Mouse (Mus musculus): ENCODE measurements around the gene Fabp7.

The Fabp7 gene

GRCm38 (mm10) chr10:57807754-57808153 is 23.1 kb downstream of the Fabp7 start:
- DNase-seq (ENCODE audit: low spot score) = no peak

- DNase-seq (ENCODE audit: low spot score) = no peak
These were observed 27.6 kb downstream of the Fabp7 start for GRCm38 (mm10) chr10:57812161-57812856.

GRCm38 (mm10) chr10:57814295-57814694 is 29.6 kb downstream of the Fabp7 start:
- no peak for DNase-seq (ENCODE audit: low spot score)

DNA sequence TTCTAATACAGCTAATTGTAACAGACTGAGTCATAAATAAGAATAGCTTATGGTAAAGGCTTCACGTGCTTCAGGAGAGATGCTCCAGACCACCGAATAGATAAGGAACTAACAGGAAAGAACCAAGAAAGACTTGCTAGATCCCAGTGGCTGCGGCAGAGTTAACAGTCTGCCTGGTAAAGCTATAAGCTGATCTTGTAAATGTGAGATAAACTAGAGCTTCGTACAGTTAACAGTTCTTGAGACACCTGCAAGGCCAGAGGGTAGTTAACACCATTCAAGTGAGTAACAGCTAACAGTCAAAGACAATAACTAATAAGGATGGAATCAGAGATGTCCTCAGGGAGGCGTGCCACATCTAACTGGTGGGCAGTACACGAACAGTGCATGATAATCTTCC is 31.2 kb downstream of the Fabp7 start:
- no peak for DNase-seq (ENCODE audit: low spot score)

GRCm38 (mm10) chr10:57819209-57819608 is 34.5 kb downstream of the Fabp7 start:
- DNase-seq (ENCODE audit: low spot score) = no peak

GRCm38 (mm10) chr10:57822473-57822872 is 37.8 kb downstream of the Fabp7 start:
- no peak for DNase-seq (ENCODE audit: low spot score)

DNA sequence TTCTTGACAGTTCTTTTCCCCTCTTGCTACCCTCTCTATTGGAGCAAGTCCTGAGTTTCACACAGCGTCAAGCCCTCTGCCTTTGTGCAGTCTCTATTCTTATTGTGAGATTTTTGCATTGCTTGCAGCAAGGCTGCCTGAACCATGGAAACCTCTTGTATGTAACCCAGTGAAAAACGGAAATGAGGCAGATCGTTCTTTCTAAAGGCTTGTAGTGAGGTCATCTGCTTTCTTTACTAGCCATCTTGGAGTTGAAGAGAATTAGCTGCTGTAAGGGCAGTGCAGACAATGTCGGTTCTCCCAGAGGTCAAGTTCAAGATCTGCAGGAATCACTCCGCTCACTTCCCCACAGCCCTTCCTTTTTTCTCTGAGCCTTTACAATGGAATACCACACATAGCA is 44.0 kb downstream of the Fabp7 start:
- DNase-seq (ENCODE audit: low spot score) = no peak

DNA sequence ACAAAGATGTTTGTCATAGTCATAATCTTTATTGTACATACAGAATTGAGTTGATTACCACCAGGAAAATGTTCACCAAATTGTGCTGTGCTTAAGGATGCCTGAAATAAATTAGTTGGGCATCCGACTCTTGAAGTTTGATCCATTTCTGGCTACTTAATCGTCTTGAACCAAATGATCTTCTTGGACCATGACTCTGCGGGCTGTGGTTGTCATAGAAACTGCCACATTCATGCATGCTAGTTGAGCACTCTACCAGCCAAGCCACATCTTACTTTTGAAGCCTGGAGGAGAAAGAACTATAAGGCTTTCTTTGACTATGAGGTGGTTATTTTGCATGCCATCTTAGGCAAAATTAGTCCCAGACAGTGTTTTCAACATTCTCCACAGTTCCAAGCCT is 44.9 kb downstream of the Fabp7 start:
- DNase-seq (ENCODE audit: low spot score) = no peak

- no peak for DNase-seq (ENCODE audit: low spot score)
These were observed 50.4 kb downstream of the Fabp7 start for GRCm38 (mm10) chr10:57835094-57835493.

GRCm38 (mm10) chr10:57835982-57836381 is 51.3 kb downstream of the Fabp7 start:
- no peak for DNase-seq (ENCODE audit: low spot score)

All from ovary, adult 18-20 months (tissue).